Mouse (Mus musculus) spleen, adult 12 weeks (tissue): Measurements from ENCODE around the gene Chrnb1.
A peak's percentile ranks its signal among the peaks of the same experiment; 100 is the strongest.

Source experiments
- DNase-seq: peaks from one replicate; pipeline ENCODE4 v3.0.0; 2022; ENCODE audit warnings: low spot score

Chrnb1 gene

DNA sequence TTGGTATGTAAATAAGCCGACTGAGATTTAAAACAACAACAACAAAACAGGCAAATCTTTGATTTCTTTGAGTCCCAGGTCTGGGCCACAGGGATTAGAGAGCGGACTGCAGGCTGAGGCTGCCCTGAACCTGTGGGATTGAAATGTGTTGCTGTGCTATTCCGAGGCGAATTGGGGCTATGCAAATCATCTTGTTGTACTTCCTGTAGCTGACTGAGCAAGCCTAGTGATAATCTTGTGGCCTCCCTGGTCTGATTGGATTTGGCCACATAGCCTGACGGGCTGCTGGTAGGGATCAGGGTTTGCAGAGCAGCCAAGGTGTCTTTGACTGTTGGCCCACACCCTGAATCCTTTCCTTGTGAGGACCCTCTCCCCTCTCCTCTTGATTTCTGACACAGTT, 20.8 kb downstream of the Chrnb1 start:
- DNase-seq: no peak

DNA sequence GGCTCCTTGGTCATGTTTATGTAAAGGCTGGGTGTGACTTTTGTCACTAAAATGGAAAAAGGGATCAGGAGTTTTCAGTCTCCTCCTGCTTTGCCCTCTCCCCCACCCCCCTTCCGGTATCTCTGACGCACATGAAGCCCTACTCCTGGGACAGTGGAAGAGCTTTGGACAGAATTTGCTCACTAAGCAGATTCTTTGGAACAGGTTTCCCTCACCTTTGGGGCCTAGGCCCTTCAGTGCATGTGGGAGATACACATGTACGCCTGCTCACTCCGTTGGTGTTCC, 28.2 kb downstream of the Chrnb1 start:
- DNase-seq: no peak

DNA sequence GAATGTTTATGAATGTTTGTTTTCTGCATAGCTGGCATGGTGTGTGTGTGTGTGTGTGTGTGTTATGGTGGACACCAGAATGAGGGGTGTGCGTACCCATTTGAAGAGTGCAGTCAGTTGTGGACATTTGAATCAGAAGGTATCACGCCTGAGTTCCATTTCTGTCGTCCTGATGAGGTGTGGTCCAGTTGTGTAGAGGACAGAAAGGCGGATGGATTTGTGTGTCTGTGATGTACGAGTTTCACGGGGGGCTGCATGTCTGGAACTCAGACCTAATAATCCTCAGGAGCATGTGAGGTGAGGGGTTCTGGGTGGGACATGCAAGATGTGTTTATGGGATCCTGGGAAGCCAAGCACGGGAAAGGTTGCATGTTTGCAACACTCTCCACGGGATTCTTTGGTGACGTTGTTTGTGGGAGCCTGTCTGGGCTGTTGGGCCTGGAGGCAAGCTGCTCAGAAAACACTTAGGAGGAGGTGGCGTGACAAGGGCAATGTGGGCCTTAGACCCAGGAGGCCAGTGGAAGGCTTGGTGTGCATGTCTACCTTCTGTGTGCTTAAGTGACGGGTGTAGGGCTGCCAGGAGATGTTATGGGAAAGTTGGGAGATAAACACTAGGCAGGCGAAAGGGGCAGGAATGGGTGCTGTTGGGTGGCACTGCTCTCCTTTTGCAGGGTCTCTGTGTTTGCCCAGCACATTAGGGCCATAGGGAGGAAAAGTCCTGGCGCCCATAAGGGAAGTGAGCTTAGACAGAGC, 28.7 kb downstream of the Chrnb1 start:
- DNase-seq: no peak

DNA sequence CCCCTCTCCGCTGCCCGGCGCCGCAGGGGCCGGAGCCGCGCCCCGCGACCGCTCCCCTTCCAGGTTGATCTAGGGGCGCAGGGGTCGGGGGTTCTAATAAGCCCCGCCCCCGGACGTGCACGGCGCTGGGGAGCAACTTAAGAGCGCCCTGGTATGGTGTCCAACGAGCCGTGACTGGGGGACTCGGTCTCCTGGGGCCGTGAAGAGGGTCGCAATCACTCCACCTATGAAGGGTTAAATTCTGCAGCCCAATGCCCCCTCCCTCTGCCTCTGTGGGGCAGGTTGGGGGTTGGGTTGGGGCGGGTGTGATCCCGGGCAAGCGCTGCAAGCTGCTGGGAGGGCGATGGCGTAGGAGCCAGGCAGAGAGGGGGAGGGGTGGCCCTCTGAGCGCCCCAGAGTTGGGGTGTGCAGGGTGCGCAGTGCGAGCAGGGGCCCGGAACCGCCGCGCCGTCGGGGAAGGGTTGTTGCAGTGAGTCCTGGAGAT, 29.6 kb downstream of the Chrnb1 start:
- DNase-seq: peak; percentile 47

DNA sequence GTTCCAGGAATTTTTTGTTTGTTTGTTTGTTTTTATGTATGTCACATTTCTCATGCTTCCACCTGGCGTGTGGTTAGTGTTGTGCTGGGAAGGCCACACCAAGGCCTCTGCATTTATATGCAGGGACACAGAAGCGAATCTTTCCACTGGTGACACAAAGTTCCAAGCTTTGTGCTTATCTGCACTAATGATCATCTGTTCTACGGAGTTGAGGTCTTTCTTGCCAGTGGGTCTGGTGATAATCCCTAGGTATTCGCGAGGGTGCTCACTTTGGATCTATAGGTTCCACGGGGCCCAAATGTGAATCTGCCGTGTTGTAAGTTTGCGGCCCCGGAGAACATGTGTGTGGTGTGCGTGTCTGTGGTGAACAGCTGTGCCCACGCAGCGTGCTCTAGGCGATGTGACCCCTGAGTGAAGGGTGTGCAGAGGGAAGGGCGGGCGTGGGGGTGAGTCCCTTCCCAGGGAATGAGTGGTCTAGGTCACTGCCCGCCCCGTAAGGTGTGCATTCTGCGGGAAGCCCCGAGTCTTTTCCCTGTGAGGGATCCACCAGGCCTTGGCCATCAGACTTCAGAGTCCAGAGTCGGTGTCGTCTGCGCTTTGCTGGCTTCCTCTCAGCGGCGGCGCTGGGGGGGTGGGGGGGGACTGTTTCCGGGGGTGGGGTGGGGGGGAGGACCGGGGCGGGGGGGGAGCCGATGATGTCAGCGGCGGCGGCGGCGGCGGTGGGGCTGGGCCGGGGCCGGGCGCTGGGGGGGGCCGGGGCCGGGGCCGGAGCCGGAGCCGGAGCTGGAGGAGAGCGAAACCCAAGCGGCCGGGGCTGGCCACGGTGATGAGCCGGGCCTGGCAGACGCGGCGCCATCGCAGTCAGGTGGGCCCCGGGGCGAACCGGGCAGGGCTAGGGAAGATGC, 30.3 kb downstream of the Chrnb1 start, which contains the start of gene Zbtb4:
Gene Zbtb4 (plus strand): TSS at position 692 of the 905 bp plus-strand sequence.
- no peak for DNase-seq

DNA sequence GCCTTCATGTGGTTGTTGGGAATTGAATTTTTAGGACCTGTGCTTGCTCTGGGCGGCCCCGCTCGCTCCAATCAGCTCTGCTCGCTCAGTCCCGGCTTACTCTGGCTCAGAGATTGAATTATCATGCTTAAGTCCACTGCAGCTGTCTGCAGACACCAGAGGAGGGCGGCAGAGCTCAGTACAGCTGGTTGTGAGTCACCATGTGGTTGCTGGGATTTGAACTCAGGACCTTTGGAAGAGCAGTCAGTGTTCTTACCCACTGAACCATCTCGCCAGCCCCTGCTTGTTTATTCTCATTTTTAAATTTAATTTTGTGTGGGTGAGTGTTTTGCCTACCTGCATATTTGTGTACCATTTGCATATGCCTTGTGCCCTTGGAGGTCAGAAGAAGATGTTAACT, 32.2 kb downstream of the Chrnb1 start:
- DNase-seq: no peak

DNA sequence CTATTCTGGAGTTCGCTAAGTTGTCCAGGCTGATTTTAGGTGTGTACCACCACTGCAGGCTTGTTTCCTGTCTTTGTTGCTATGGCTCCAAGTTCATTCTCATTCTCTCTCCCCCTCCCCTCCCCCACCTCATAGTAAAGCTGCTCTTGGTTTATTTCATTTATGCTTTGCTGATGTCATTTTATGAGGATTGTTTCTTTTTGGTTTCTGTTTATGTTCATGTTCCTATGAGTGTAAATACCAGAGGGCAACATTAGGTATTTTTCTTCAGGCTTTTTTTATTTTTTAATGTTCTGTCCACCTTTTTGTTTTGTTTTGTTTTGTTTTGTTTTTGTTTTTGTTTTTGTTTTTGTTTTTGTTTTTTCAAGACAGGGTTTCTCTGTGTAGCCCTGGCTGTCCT, 33.9 kb downstream of the Chrnb1 start, which contains the start of gene Slc35g3:
Gene Slc35g3 (minus strand): TSS at position 101 of the 400 bp plus-strand sequence.
- no peak for DNase-seq

DNA sequence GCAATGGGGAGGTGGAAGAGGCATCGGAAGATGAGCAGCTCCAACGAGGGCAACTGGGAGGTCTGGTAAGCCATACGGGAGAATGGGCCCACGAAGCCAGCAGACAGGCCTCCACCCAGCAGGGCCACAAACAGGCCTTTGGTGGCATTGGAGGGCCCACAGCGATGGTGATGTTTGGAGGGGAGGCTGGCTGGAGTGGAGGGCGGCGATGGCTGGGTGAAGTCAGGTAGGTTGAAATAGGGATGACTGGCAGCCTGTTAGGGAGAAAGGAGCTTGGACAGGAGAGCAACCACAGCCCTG, 34.9 kb downstream of the Chrnb1 start:
- DNase-seq: no peak

DNA sequence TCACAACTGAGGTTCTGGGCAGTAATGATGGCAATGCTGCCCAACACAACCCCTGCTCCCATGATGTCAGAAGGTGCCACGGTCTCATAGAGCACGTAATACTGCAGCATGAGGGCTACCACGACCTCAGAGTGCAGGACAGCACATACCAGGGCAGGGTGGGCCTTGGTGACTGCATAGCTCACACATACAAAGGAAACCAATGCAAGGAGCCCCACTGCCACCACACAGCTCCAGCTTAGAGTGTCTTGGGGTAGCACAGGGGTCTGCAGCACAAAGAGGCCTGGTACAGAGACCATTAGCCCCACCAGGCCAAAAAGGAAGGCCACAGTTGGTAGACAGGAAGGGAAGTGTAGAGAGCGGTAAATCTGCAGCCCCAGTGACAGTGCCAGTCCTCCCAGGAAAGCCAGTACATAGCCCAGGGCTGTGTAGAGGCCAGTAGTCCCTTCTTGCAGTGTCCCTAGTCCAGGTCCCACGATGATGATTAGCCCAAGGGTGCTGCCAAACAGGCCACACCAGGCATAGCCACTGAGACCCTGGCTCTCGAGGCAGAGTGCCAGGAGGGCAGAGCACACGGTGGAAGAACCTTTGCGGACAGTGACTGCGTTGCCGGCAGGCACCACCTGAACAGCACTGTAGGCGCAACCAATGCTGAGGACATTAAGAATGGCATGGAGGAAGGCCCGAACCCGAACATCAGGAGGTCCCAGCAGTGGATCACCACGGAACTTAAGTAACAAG, 35.4 kb downstream of the Chrnb1 start:
- DNase-seq: no peak

DNA sequence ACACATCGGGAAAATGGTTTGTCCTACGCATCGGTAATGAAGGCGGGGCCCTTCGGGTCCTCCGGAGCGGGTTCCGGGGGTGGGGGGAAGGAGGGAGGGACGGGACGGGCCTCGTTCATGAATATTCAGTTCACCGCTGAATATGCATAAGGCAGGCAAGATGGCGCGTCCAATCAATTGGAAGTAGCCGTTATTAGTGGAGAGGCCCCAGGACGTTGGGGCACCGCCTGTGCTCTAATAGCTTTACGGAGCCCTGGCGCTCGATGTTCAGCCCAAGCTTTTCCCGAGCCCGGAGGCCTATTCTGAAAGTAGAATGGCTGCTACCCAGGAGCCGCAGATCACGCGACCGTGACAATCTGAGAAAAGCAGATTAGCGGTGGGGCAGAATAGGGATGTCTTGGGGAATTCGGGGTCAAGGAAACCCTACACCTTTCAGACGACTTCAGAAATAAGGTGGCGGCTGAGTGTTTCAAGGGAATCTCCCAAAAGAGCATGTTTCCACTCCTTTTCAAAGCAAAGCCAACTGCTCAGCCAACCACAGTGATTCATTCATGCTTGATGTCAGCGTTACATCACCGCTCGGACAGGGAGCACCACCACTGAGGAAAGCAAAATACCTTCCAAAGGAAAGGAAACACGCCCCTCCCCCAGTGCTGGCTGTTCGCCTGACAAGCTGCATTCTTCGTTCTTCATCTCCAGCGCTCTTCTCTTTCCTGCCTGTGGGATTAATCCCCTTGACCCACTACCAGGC, 36.6 kb downstream of the Chrnb1 start:
- DNase-seq: no peak

DNA sequence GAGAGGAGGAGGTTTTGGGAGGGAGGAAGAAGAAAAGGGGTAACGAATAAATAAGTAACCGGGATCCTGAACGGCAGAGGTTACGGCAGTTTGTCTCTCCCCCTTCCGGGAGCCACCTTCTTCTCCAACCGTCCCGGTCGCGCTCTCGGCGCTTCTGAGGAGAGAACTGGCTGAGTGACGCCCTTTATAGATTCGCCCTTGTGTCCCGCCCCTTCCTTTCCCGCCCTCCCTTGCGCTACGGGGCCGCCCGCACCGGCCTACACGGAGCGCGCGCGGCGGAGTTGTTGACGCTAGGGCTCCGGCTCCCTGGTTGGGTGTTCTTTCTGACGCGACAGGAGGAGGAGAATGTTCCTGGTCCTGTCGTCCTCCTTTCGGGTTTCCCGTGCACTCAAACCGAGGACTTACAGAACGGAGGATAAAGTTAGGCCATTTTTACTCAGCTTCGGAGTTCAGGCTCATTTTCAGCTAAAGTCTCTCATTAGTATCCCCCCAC, 37.2 kb downstream of the Chrnb1 start, which contains the start of gene Polr2a:
Gene Polr2a (minus strand): TSS at position 160 of the 493 bp plus-strand sequence.
- DNase-seq: peak; percentile 98

DNA sequence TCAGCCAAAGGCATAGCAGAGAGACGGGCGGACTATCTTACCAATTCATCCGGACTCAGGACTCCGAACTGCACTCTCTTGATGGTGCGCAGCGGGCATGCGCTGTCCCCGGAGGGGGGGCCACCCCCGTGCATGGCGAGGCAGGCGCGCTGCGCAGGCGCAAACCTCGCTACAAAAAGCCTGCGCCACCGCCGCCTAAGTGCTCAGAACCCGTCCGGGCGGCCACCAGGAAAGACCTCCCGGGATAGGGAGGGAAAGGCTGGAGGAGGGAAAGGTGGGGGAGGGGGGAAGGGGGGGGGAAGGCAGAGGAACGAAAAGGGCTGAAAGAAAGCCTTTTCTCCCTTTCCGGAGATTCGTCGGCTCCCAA, 37.7 kb downstream of the Chrnb1 start:
- DNase-seq: peak; percentile 94

DNA sequence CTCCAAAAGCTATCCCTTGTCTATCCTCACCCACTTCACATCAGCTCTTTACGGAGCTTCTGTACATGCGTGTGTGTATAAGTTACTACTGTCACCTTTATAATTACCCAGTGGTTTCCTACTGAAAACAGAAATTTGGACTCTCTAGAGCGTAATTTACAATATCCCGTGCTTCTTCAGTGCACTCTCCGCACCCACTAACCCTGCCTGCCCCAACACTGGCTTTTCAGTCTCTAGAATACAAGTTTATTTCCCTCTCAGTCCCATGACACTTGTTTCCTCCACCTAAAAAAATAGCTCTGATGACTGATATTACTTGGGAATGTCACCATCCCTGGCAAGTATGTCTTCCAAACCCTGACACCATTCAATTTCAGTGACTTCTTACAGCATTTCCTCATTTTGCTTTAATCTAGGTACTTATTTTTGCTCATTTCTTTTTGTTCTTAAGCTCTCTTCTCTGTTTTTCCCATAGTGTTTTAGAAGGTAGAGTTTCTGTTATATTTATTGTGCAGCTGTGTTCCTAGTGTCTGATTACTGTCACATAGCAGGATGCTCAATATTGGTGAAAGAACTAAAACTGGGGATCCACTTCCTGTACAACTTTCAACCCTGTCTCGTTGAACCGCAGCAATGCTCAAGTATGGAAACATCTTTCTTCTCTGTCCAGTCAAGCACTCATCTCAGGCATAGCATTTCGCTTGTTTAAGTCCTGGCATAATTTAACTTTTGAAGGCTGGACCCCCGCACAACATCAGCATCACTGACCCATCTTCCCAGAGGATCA, 38.2 kb downstream of the Chrnb1 start:
- DNase-seq: no peak

DNA sequence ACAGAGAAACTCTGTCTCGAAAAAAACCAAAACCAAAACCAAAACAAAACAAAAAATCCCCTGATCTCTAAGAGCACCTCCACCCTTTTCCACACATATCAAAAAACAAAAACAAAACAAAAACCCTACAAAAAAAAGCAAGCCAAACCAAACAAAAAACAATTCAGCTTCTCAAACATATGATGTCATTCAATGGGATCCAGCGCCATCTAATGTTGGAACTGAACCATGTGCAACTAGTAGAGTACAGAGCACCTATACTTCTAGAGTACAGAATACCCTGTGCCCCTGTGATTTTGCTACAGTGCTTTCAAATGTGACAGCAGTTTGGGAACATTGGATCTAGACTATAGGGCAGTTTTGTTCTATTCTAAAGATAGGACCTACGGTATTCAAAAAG, 41.0 kb downstream of the Chrnb1 start:
- DNase-seq: no peak

DNA sequence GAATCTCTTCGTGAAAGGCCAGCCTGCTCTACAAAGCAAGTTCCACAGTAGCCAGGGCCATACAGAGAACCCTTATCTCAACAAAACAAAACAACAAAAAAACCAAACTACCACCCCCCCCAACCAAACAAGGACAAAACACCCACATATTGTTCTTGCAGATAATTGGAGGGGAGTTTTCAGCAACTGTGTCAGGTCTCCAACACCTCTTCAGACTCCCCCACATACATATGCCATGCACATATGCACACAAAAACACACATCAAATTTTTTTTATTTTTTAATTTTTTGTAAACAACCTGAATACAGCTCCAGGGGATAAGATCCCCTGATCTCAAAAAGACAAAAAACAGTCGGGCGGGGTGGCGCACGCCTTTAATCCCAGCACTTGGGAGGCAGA, 41.5 kb downstream of the Chrnb1 start:
- no peak for DNase-seq

DNA sequence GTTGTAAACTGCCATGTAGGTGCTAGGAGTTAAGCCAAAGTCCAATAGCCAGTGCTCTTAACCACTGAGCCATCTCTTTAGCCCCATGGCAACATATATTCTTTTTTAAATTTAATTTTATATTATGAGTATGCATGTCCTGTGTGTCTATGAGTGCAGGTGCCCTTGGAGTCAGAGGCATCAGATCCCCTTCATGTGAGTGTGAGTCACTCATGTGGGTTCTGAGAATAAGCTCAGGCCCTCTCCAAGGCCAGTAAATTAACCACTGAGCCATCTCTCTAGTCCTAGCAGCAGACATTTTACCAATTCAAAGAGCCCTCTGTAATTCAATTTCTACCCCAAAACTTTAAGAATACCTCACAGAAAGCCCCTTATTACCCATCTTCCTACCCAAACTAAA, 43.1 kb downstream of the Chrnb1 start:
- DNase-seq: no peak

DNA sequence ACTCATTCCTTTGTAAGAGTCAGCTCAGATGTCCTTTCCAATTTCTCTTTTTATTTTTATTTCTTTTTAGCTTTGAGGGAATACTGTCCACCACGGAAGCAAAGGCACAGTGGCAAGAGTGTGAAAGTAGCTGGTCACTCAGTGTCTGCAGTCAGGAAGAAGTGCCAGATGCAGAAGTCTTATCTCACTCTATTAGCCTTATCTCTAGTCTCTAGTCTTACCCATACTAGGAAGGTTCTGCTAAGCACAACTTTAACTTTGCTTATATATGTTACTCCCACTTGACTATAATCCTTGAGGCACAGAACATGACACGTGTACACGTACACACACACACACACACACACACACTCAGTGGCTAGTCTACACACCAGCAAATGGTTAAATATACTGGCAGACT, 44.1 kb downstream of the Chrnb1 start:
- DNase-seq: no peak
